Mouse (Mus musculus): Measurements from ENCODE around the gene Asic4. TPM values are rescaled to one million over a fixed set of nuclear protein-coding genes. Genes with fewer than 3 reads are reported as not detected.

Gene Asic4
- polyA plus RNA-seq, 1 experiment from 2014 or later, result 19.0 TPM

GRCm38 (mm10) chr1:75445141-75445701 is 5.0 kb upstream of the Asic4 start:
- WGBS, result 11% methylated on average over 9 of the region's 9 CpGs
- H3K36me3 ChIP-seq, result peaks cover 7% of the 10 kb centered on the region; the same call in 1 of the 2 replicates
- H3K9ac ChIP-seq, result peak overlapping the region; percentile 32; the same call in 1 of the 2 replicates
- ATAC-seq (ENCODE audit: low FRiP score), result 0 out of 2 replicates have a peak, but pooled peaks have one; percentile 2
- H3K27ac ChIP-seq, result peak overlapping the region; percentile 92
- peaks cover 87% of the 10 kb centered on the region for H3K4me1 ChIP-seq
- no peaks in the 10 kb centered on the region for H3K9me3 ChIP-seq (replicated peaks)
- peak overlapping the region; percentile 39 for H3K4me2 ChIP-seq (replicated peaks)
- peaks cover 40% of the 10 kb centered on the region for H3K27me3 ChIP-seq
- H3K4me3 ChIP-seq, result no peak overlapping the region

- H3K36me3 ChIP-seq, result peaks cover under 1% of the 10 kb centered on the region; the same call in 1 of the 2 replicates
- peak; percentile 18; the same call in 1 of the 2 replicates for ATAC-seq (ENCODE audit: low FRiP score)
- WGBS, result under 1% methylated on average over 22 of the region's 22 CpGs
- peak overlapping the region; percentile 27 for H3K9ac ChIP-seq
- peaks cover 48% of the 10 kb centered on the region for H3K27me3 ChIP-seq
- 0 out of 2 replicates have a peak overlapping the region, but pooled peaks have one; percentile 8 for H3K4me3 ChIP-seq
- H3K4me1 ChIP-seq, result peaks cover 95% of the 10 kb centered on the region
- no peaks in the 10 kb centered on the region for H3K9me3 ChIP-seq (replicated peaks)
- H3K4me2 ChIP-seq (replicated peaks), result peak overlapping the region; percentile 39
- H3K27ac ChIP-seq, result peak overlapping the region; percentile 92
Observed at GRCm38 (mm10) chr1:75445751-75446611, 4.3 kb upstream of the Asic4 start.

DNA sequence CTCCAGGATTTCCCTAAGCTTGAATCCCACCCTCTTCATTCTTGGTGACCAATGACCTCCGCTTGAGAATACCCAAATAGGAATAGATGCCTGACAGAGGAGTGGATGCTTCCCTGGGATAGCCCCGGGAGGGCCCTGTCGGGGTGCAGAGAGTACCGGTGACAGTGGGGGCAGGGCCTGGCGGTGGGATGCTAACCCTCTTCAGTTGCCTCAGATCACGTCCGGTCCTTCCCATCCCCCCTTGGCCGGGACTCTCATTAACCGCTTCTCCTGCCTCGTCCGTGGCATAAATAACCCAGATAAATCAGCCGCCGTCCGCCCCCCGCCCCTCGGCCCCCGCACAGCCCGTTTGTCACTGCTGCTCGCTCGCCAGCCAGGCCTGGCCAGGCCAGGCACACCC is 3.6 kb upstream of the Asic4 start:
- no peaks in the 10 kb centered on the region for H3K9me3 ChIP-seq (replicated peaks)
- WGBS, result 3% methylated on average over 20 of the region's 20 CpGs
- no peak overlapping the region for H3K4me3 ChIP-seq
- no peaks in the 10 kb centered on the region for H3K36me3 ChIP-seq
- no peak for ATAC-seq (ENCODE audit: low FRiP score)
- peak overlapping the region; percentile 92 for H3K27ac ChIP-seq
- peak overlapping the region; percentile 39 for H3K4me2 ChIP-seq (replicated peaks)
- H3K4me1 ChIP-seq, result peaks cover 100% of the 10 kb centered on the region
- peaks cover 55% of the 10 kb centered on the region for H3K27me3 ChIP-seq
- no peak overlapping the region; the same call in 1 of the 2 replicates for H3K9ac ChIP-seq

DNA sequence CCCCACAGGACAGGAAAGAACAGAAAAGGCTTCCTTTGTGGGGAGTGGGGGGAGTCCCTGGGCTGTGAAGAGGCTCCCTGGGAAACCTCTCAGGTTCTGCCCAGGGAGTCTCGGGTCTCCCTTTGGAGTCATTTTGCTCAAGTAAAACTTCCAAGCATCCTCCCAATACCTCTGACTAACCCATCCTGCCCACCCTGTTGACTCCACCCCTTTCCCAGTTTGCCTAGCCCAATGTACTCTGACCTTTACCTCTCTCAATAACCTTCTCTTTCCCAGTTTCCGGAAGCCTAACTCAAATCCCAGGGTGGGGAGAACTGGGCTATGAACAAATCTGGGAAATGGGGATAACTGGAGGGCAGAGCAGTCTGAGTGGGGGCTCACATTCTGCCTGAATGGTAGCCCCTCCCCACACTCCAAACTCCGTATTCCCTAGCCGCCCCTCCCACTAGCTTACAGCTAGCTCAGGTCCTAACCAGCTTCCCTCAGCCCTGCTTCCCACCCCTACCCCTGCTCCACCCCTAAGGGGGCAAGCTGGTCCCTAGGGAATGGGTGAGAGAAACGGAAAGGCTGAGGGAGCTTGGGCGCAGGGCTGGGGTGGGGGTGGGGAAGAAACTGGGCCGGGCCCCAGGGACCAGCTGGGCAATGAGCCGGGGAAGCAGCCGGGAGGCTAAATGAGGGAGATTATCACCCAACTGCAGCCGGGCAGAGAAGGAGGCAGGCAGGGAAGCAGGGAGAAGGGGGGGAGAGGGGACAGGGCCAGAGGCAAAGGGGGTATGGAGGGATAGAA is 2.8 kb upstream of the Asic4 start:
- ATAC-seq (ENCODE audit: low FRiP score), result peak; percentile 14; the same call in 1 of the 2 replicates
- no peak overlapping the region for H3K4me3 ChIP-seq
- H3K4me1 ChIP-seq, result peaks cover 100% of the 10 kb centered on the region
- no peaks in the 10 kb centered on the region for H3K9me3 ChIP-seq (replicated peaks)
- H3K9ac ChIP-seq, result peak overlapping the region; percentile 42; the same call in 1 of the 2 replicates
- H3K27me3 ChIP-seq, result peaks cover 60% of the 10 kb centered on the region
- peak overlapping the region; percentile 58 for H3K4me2 ChIP-seq (replicated peaks)
- H3K36me3 ChIP-seq, result no peaks in the 10 kb centered on the region
- 4% methylated on average over 10 of the region's 10 CpGs for WGBS
- peak overlapping the region; percentile 92 for H3K27ac ChIP-seq

GRCm38 (mm10) chr1:75448052-75448431 is 2.2 kb upstream of the Asic4 start:
- Histone ChIP-seq H3K9ac (no peak overlapping the region), H3K4me1 (peaks cover 100% of the 10 kb centered on the region), H3K4me3 (no peak overlapping the region), H3K4me2 (replicated peaks) (peak overlapping the region; percentile 58), H3K36me3 (no peaks in the 10 kb centered on the region), H3K27ac (peak overlapping the region; percentile 92), H3K27me3 (peaks cover 65% of the 10 kb centered on the region), H3K9me3 (replicated peaks) (no peaks in the 10 kb centered on the region)
- 3% methylated on average over 7 of the region's 7 CpGs for WGBS
- no peak for ATAC-seq (ENCODE audit: low FRiP score)

GRCm38 (mm10) chr1:75448937-75449336 is 1.3 kb upstream of the Asic4 start:
- H3K27me3 ChIP-seq, result peaks cover 72% of the 10 kb centered on the region
- H3K27ac ChIP-seq, result peak overlapping the region; percentile 65
- H3K4me2 ChIP-seq (replicated peaks), result peak overlapping the region; percentile 58
- no peak overlapping the region for H3K4me3 ChIP-seq
- H3K9me3 ChIP-seq (replicated peaks), result no peaks in the 10 kb centered on the region
- ATAC-seq (ENCODE audit: low FRiP score), result no peak
- H3K9ac ChIP-seq, result peak overlapping the region; percentile 2; the same call in 1 of the 2 replicates
- H3K4me1 ChIP-seq, result peaks cover 99% of the 10 kb centered on the region
- 0% methylated on average over 14 of the region's 14 CpGs for WGBS
- no peaks in the 10 kb centered on the region for H3K36me3 ChIP-seq

DNA sequence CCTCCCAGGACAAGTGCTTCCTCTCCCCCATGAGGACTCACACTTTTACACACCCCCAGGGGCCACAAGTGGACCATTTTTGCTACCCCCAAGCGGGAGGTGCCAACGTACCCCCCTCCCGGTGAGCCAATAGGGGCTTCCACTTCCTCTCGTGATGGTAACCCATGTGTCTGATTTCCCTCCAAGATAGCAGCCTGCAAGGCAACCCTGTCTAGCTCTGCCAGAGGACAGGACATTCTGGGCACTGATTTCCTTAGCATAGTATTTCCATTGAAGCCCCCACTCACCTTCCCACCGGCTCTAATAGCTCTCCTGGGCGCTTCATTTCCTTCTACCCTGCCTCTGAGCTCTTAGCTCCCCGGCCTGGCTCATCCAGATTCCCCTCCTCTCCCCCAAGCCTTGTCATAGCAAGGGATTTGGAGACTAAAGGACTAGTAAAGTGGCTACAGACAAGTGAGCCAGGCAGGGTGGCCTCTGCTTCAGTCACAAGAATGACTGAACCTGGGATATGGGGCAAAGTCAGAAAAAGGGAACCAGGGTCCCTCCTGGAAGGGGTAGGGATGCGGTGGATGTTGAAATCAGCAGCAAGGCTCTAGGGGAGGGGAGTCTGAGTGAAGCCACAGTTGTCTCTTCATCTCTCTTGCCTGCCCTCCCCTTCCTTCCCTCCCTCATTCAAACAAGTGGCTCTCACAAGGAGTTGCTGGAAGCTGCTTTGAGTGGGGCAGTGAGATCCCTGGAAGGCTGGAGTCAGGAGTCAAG is 680 bp upstream of the Asic4 start:
- Histone ChIP-seq H3K9ac (peak overlapping the region; percentile 60; the same call in 1 of the 2 replicates), H3K4me2 (replicated peaks) (peak overlapping the region; percentile 58), H3K4me1 (peaks cover 99% of the 10 kb centered on the region), H3K9me3 (replicated peaks) (no peaks in the 10 kb centered on the region), H3K27me3 (peaks cover 79% of the 10 kb centered on the region), H3K36me3 (no peaks in the 10 kb centered on the region), H3K4me3 (peak overlapping the region; percentile 26), H3K27ac (peak overlapping the region; percentile 65)
- no peak for ATAC-seq (ENCODE audit: low FRiP score)
- 4% methylated on average over 8 of the region's 8 CpGs for WGBS

- Histone ChIP-seq H3K36me3 (no peaks in the 10 kb centered on the region), H3K27ac (no peak overlapping the region), H3K4me2 (replicated peaks) (peak overlapping the region; percentile 58), H3K4me1 (peaks cover 96% of the 10 kb centered on the region), H3K9ac (peak overlapping the region; percentile 60), H3K9me3 (replicated peaks) (no peaks in the 10 kb centered on the region), H3K4me3 (peak overlapping the region; percentile 26), H3K27me3 (peaks cover 76% of the 10 kb centered on the region)
- no peak for ATAC-seq (ENCODE audit: low FRiP score)
- 52% methylated on average over 5 of the region's 5 CpGs for WGBS
Observed at GRCm38 (mm10) chr1:75451900-75452299, 1.7 kb downstream of the Asic4 start.

- peaks cover 88% of the 10 kb centered on the region for H3K4me1 ChIP-seq
- H3K9me3 ChIP-seq (replicated peaks), result no peaks in the 10 kb centered on the region
- no peak overlapping the region; the same call in 1 of the 2 replicates for H3K9ac ChIP-seq
- peak overlapping the region; percentile 6; the same call in 1 of the 2 replicates for H3K4me2 ChIP-seq (replicated peaks)
- H3K36me3 ChIP-seq, result no peaks in the 10 kb centered on the region
- no peak overlapping the region for H3K4me3 ChIP-seq
- ATAC-seq (ENCODE audit: low FRiP score), result no peak
- WGBS, result 76% methylated on average over 3 of the region's 3 CpGs
- peak overlapping the region; percentile 75; the same call in 1 of the 2 replicates for H3K27ac ChIP-seq
- H3K27me3 ChIP-seq, result peaks cover 71% of the 10 kb centered on the region
Observed at GRCm38 (mm10) chr1:75455433-75455832, 5.2 kb downstream of the Asic4 start.

GRCm38 (mm10) chr1:75455948-75456347 is 5.7 kb downstream of the Asic4 start:
- WGBS, result 9% methylated on average over 5 of the region's 5 CpGs
- H3K4me1 ChIP-seq, result peaks cover 83% of the 10 kb centered on the region
- no peaks in the 10 kb centered on the region for H3K9me3 ChIP-seq (replicated peaks)
- H3K4me3 ChIP-seq, result no peak overlapping the region
- H3K27ac ChIP-seq, result peak overlapping the region; percentile 75
- H3K27me3 ChIP-seq, result peaks cover 66% of the 10 kb centered on the region
- H3K4me2 ChIP-seq (replicated peaks), result peak overlapping the region; percentile 6; the same call in 1 of the 2 replicates
- ATAC-seq (ENCODE audit: low FRiP score), result peak; percentile 72
- no peak overlapping the region; the same call in 1 of the 2 replicates for H3K9ac ChIP-seq
- no peaks in the 10 kb centered on the region for H3K36me3 ChIP-seq
